Mouse (Mus musculus) ES-E14 (cell line): Measurements from ENCODE around the gene Ppm1h. TPM values are rescaled to one million over a fixed set of nuclear protein-coding genes. Genes with fewer than 3 reads are reported as not detected.
A peak's percentile ranks its signal among the peaks of the same experiment; 100 is the strongest.

ENCODE experiments used
- DNase-seq: peaks from one replicate; pipeline ENCODE4 v3.0.0-alpha.2; 2013; ENCODE audit warnings: low read depth, low spot score
- H3K27ac ChIP-seq: 2 replicates; pipeline ENCODE4 v1.5.1; 2012; ENCODE audit warnings: low read depth, mild to moderate bottlenecking, low read length, moderate library complexity, mixed read lengths; ENCODE audit not compliant: poor library complexity, insufficient read depth, severe bottlenecking
- H3K36me3 ChIP-seq: 2 replicates; pipeline ENCODE4 v1.6.1; 2012; ENCODE audit warnings: mild to moderate bottlenecking, low read length, moderate library complexity, mixed read lengths; ENCODE audit not compliant: control insufficient read depth, poor library complexity, insufficient read depth, severe bottlenecking
- H3K4me1 ChIP-seq, 2 experiments: fragments of 150-350 bp in 1 of 2; sonication (generic) in 1 of 2; 2 replicates each; pipeline ENCODE4 v1.6.1; 2012; ENCODE audit warnings: low read length in 2 of 2, mild to moderate bottlenecking in 1 of 2, mixed read lengths in 1 of 2; ENCODE audit not compliant: control insufficient read depth in 2 of 2, insufficient read depth in 2 of 2, poor library complexity in 1 of 2
- H3K4me3 ChIP-seq, 2 experiments: fragments of 150-350 bp in 1 of 2; sonication (generic) in 1 of 2; 2 replicates each; pipeline ENCODE4 v1.5.1; 2012; ENCODE audit warnings: low read length in 2 of 2, low read depth in 1 of 2, mild to moderate bottlenecking in 1 of 2, mixed read lengths in 1 of 2; ENCODE audit not compliant: insufficient read depth in 1 of 2, poor library complexity in 1 of 2, severe bottlenecking in 1 of 2
- H3K9ac ChIP-seq: 2 replicates; pipeline ENCODE4 v1.6.1; 2012; ENCODE audit warnings: low read depth, mild to moderate bottlenecking, low read length, mixed read lengths; ENCODE audit not compliant: poor library complexity, insufficient read depth, severe bottlenecking
- H3K9me3 ChIP-seq: fragments of 150-350 bp; sonication (generic); 2 replicates; pipeline ENCODE4 v1.6.1; 2012; ENCODE audit warnings: low read depth, mild to moderate bottlenecking, low read length; ENCODE audit not compliant: control insufficient read depth, insufficient read depth
- CHD2 ChIP-seq: IDR thresholded peaks from 2 replicates; pipeline ENCODE4 v1.6.1; 2014; ENCODE audit warnings: mild to moderate bottlenecking, low read depth, low read length, inconsistent platforms
- HCFC1 ChIP-seq: IDR thresholded peaks from 2 replicates; pipeline ENCODE4 v1.6.1; 2012; ENCODE audit warnings: low read length, inconsistent platforms, borderline replicate concordance; ENCODE audit not compliant: insufficient read depth
- MAFK ChIP-seq: IDR thresholded peaks from 2 replicates; pipeline ENCODE4 v1.6.1; 2014; ENCODE audit warnings: mild to moderate bottlenecking, low read depth, low read length, inconsistent platforms; ENCODE audit not compliant: insufficient read depth
- ZC3H11A ChIP-seq: IDR thresholded peaks from 2 replicates; pipeline ENCODE4 v1.6.1; 2012; ENCODE audit warnings: low read depth, mild to moderate bottlenecking, inconsistent platforms, low read length, borderline replicate concordance
- ZNF384 ChIP-seq: IDR thresholded peaks from 2 replicates; pipeline ENCODE4 v1.6.1; 2012; ENCODE audit warnings: low read depth, low read length, inconsistent platforms
- in situ Hi-C, 2 experiments: fragments of 600-800 bp; cut with MboI; formaldehyde crosslinking; loops; one replicate each; pipeline ENCODE4 v1.15.1; 2025; ENCODE audit warnings: low sequenced_read_pairs in 2 of 2, inconsistent platforms in 1 of 2; ENCODE audit not compliant: unreplicated experiment in 2 of 2
- total RNA-seq: library from RNA; depleted of rRNA; stranded (reverse); fragments of 300-350 nt; gene quantifications from 2 replicates; pipeline ENCODE4 v1.2.3, GENCODE M21; 2012

Gene Ppm1h
- total RNA-seq, 1 experiment = 4.5 TPM

GRCm38 (mm10) chr10:122861696-122862385, 183.3 kb downstream of the Ppm1h start:
- in situ Hi-C loops = no loop called here
- Histone ChIP-seq H3K9me3 (no peaks in the 10 kb centered on the region), H3K4me3 (no peak overlapping the region), H3K36me3 (no peaks in the 10 kb centered on the region), H3K27ac (no peak overlapping the region), H3K9ac (no peak overlapping the region), H3K4me1 (peaks cover 0 to 3% of the 10 kb centered on the region in 2 experiments; a peak in 2 of 4 replicates)
- no peak for DNase-seq
- TF ChIP-seq HCFC1 (no peak), CHD2 (no peak), ZNF384 (no peak)

DNA sequence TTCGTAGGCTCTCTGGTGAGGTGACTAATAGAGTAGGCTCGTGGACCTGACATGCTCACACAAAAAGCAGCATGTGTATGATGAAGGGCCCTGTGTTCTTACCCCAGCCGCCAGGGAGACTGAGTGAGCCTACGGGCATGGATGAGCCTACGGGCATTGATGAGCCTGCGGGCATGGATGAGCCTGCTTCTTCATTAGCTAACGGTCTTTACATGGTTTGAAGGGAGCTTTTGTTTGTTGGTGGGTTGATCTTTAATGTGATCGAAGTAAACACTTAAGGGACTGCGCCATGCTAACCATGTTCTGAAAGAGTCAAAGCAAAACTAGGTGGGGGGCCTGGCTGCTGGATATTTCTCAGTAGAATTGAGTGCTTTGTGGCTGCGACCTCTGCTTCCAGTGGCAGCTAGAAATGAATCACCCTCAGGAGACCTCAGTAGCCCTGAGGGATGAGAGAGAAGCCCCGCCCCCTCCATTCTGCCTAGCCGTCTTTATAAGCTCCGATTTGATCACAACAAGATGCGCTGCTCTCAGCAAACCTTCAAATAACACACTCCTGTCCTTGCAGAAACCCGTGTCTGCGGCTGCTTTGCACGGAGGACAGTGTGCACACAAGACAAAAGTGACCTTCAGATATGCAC, 183.9 kb downstream of the Ppm1h start:
- in situ Hi-C loops = no loop called here
- TF ChIP-seq HCFC1 = no peak
- TF ChIP-seq ZNF384 = no peak
- TF ChIP-seq MAFK = no peak
- Histone ChIP-seq H3K4me1 (peaks cover 0 to 3% of the 10 kb centered on the region in 2 experiments; a peak in 2 of 4 replicates), H3K4me3 (no peak overlapping the region), H3K36me3 (no peaks in the 10 kb centered on the region), H3K9me3 (no peaks in the 10 kb centered on the region), H3K9ac (no peak overlapping the region), H3K27ac (no peak overlapping the region)
- no peak for DNase-seq

- DNase-seq = no peak
- in situ Hi-C loops = no loop called here
- no peak for TF ChIP-seq CHD2
- 0 out of 2 replicates have a peak overlapping the region, but pooled peaks have one; percentile 34 for H3K27ac ChIP-seq
- peaks cover 0 to 11% of the 10 kb centered on the region in 2 experiments; a peak in 1 of 4 replicates for H3K4me1 ChIP-seq
- H3K36me3 ChIP-seq = no peaks in the 10 kb centered on the region
- H3K9me3 ChIP-seq = no peaks in the 10 kb centered on the region
- no peak overlapping the region for H3K4me3 ChIP-seq
- no peak overlapping the region for H3K9ac ChIP-seq
Observed at GRCm38 (mm10) chr10:122869865-122870503, 191.4 kb downstream of the Ppm1h start.

- H3K36me3 ChIP-seq = no peaks in the 10 kb centered on the region
- in situ Hi-C loops = no loop called here
- H3K4me3 ChIP-seq = no peak overlapping the region
- no peaks in the 10 kb centered on the region for H3K9me3 ChIP-seq
- peak overlapping the region; percentile 12; the same call in 1 of the 2 replicates for H3K27ac ChIP-seq
- H3K4me1 ChIP-seq = peaks cover 0 to 9% of the 10 kb centered on the region in 2 experiments; a peak in 1 of 4 replicates
- DNase-seq = no peak
- TF ChIP-seq CHD2 (no peak), ZC3H11A (no peak), HCFC1 (no peak), ZNF384 (no peak)
- no peak overlapping the region for H3K9ac ChIP-seq
Observed at GRCm38 (mm10) chr10:122870848-122871494, 192.4 kb downstream of the Ppm1h start.
